Mouse (Mus musculus) embryo, embryonic 9.5 days (tissue): Measurements from ENCODE around the gene Rasal2.

Experiments used
- DNase-seq: peaks from one replicate; pipeline ENCODE4 v3.0.0-alpha.2; 2017; ENCODE audit errors: extremely low spot score

The Rasal2 gene

DNA sequence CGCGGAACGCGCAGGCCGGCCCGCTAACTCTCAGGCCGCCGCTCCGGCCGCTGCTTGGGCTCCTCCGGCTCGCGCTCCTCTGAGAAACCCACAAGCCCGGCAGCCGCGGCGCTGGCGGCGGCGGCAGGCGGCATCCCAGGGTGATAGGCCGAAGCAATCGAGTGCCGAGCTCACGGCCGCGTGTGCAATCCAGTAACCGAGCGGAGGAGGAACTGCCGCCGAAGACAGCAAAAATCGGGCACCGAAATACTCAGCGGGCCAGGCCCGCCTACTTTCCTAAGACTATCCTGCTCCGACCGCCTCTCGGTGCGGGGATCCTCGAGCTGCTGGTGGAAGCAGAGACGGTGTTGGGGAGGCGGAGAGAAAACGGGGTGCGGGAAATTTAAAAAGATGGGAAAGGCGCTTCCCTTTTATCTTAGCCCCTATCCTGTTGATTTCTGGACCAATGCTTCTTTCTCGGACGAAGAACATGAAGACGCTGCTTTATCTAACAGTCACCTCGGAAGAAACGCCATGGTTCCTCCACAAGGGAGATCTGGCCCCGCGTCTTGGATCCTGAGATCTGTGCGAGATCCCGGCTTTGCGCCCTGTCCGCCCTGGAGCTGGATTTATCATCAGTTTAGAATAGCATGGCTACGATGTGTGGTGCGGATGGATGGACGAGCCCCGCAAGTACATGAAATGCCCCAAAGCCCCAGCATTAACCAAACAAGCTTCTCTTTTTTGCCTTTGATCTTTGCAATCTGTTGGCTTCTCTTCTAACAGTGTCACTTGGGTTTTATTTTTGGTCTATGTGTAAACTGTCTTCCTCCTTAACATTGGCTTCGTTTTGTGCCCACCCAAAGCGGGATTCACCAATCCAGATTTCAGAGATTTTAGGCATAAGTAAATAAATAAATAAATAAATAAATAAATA is at the start of gene Rasal2:
TSS of gene Rasal2 (minus strand) at position 142 of the 916 bp plus-strand sequence.
- peak; percentile 93 for DNase-seq

DNA sequence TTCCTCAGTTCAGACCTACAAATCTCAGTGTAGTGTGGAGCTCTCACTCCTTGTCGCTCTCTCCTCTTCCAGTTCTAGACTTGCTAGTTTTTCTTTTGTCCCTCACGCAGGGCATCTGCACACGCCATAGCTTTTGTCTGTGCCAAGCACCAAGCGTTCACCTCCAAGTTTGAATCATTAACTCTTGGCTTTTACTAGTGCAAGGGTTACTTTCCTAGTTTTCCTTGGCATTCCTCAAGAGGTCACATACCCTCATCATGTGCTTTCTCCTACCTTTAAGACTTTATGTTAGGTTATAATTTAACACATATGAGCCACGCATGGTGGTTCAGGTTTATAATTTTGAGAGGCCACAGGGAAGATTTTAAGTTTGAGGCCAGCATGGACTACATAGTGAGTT is 48.9 kb upstream of the Rasal2 start:
- no peak for DNase-seq

DNA sequence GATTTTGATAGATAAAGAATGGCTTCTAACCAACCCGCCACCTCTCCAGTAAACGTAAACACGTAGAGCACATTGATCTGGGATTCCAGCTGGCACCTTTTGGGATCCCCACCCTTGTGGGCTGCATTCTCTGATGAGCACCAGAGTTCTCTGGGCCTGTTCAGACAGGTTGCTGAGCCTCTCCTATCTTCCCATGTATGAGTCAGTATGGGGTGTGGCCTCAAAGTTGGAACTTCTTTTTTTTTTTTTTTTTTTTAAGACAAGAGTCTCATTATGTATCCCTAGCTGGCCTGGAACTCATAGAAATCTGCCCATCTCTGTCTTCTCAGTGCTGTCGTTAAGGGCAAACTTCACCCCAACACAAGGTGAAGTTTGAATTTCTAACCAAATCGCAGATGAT is 47.5 kb upstream of the Rasal2 start:
- no peak for DNase-seq

DNA sequence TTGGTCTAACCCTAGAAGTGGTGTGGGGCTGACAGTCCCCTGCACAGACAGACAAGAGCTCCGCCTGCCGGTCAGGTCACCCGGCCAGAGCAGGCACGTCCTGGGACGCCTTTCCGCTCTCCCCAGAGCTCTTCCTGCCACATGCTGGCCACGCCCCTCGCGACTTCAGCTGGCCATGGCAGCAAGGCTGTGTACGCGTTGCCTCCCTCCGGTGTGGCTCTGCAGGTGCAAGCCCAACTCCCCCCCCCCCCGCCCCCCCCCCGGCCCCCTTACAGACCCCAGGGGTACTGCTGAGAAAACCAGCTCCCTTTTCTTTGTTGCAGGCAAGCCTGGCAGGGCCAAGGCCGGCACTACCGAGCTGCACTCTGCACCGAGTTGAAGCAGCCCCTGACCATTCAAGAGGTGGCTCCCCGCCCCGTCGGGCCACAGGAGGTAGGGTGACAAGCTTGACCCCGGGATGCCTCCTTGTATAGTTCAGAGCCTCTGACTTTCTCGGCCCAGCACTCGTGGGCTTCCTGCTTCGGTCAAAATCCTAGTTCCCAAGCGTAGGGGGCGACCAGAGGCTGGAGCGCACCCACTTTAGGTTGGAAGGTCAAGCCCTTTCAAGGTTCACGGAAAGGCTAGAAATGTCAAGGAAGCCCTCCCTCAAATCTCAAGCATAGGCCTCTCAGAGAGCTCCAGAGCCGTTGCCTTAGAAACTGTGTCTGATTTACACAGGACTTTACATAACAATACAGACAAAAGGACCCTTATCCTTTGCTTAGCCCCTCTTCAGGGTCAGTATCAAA is 46.2 kb upstream of the Rasal2 start, which contains the start of gene Cryzl2:
TSS of gene Cryzl2 (plus strand) at position 157 of the 788 bp plus-strand sequence.
- DNase-seq = peak; percentile 90

DNA sequence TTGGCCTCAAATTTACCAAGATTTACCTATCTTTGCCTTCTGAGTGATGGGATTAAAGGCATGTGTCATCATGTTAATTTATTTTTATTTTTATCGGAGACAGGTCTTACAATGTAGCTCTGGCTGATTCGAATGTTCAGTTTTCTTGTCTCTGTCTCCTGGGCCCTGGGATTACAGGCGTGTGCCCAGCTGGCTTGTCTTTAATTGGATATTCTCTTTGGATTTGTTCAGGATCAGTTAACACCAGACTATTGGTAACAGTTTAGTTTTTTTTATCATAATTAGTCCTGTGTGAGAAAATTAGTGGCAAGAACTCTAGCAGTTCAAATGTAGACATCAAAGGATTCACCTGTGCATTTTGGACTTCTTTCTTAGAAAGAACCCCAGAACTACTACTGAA is 45.4 kb upstream of the Rasal2 start:
- DNase-seq = no peak

DNA sequence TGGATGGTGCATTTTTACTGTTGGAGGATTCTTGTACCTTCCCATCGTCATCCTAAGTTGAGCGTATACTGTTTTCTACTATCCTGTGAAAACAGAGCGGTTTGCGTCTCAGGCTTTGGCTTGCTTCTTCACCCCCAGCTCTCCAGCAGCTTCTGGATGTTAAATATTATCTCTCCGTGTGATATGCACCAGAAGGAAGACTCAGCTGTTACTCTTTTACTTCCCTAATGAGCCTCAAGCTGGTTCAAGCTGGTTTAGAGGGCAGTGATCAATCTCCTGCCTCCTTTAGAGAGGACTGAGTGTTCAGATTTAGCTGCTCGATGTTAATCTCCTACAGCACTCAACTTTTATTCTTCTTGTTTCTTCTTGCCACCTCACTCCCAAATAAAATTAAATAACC is 42.5 kb upstream of the Rasal2 start:
- DNase-seq = no peak

DNA sequence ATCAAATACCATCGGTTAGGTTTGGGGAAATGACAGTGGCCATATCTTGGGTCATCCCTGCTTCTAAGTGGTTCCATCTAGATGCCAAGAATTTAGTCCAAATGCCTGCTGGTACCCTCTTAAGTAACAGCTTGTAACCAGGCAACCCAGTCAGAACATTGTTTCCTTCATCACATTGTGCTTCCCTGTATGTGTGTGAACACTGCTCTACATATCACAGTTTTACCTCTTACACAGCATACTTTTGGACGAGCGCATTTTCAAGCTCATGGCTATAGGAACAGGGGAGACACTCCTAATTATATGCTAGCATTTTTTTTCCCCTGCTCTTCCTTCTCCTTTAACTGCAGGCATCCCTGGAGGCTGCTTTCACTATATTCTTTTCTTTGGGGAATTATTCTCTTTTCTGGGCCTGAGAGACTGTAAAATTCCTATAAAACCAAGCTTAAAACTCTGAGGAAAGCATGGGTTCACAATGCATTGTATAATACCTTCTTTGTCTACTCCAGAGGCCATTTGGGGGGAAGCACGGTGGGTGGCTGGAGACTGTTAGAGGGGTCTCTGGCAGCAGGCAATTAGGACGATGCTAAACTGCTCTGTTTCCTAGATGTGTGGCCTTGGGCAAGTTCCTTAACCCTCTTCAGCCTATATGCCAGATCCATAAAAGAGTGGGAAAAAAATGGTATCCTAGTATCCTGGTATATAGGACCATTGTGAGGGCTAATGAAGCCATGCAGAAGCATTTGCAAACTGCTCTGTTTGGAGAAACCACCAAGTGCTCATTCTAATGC is 40.6 kb upstream of the Rasal2 start:
- DNase-seq = no peak

DNA sequence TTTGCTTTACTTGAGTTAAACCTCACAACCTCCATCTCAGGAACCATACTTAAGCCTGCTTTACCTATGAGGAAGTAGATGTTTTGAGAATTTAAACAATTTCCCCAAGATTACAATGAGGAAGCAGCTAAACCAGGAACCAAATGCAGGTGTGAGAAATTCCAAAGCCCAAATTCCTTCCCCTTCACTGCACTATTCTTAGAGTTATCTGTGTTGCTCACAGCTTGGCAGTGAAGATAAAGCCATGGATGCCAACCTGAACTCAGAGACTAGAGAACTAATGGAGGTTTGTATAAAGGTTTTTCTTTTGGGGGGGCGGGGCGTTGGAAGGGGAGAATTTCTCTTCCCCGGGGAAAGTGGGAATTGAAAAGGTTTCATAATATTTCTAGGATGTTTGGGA is 39.9 kb upstream of the Rasal2 start:
- DNase-seq = no peak

DNA sequence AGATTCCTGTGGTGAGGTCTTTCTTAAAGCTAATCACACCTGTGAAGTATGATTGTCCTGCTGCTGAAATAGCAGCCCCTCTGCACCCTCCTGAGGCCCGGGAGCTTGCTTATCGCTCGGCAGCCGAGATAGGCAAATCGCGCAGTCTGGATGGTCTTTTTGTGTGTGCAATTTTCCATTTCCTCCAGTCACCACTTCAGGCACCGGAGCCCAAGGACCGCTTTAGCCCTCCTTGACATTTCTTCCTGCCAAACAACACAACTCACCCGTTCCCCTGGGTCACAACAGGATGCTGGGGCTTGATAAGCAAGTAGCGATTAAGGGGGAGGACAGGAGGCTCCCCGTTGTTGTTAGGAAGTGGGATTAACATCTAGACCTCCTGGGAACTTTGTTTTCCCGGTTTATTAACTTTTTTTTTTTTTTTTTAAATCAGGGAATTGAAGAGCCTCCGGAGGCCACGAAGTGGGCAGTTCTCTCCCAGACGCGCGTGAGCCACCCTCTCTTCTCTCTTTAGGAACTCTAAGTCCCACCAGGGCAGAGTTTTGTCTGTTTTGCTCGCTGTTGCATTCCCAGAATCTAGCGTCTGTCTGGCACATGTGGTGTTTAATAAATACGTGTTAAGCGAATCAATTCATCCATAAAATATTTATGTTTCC is 37.7 kb upstream of the Rasal2 start:
- DNase-seq = peak; percentile 44

DNA sequence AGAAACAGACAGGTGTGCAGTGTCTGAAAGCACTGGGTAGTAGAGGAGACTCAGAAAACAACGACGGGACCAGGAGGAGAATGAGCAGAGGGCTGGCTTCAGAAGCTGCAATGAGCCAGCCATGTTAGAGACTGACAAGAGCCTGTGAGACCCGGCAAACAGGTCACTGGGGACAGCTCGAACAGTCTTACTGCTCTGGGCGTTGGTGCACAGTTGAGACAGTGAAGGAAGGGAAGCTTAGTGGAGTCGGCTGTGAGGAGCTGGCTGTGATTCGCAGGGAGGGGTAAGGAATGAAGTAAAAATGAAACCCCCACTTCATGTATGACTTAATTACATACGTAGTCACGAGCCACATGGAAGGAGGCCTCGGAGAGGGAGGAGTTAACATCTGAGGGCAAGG is 37.1 kb upstream of the Rasal2 start:
- DNase-seq = peak; percentile 43

DNA sequence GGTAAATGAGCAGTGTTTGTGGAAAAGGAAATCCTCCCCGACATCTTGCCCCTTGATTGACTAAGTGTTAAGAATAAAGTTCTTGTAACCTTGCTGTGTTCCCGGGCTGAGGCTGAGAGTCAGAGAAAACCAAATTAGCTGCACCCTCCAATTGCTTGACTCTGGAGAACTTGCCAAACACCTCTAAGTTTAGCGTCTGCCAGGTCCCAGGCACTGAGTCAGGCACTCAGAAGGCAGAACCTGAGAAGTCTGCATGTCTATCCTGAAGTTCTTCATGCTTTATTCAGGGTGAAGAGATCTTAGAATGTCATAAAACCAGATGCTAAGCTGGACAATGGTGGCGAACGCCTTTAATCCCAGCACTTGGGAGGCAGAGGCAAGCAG is 36.4 kb upstream of the Rasal2 start:
- no peak for DNase-seq

DNA sequence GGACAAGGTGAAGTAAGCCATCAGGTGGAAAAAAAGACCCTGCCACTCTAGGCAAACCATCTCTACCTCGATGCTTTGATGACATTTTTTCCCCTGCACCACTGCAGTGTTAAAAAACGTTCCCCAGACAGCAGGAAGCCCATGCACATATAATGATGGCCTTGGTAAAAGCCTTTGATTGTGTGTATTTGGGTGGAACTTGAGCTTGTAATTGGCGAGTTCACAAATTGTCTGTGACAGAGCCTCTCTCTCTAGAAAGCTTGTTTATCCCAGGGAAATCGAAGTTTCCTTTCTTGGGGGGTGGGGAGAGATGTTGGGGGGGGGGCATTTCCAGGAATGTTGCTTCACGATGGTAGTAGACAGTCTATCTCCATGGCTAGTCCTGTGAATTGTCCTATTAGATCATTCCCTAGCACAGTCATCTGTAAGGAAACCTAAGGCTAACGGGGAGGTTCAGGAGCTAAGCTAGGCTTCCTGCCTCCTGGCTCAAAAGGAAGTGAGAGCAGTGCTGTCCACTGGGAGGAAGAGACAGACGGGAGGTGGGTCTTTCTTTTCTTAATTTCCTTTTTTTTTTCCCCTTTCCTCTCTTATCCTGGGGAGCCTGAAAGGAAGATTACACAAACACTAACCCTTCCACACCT is 35.9 kb upstream of the Rasal2 start:
- DNase-seq = no peak

DNA sequence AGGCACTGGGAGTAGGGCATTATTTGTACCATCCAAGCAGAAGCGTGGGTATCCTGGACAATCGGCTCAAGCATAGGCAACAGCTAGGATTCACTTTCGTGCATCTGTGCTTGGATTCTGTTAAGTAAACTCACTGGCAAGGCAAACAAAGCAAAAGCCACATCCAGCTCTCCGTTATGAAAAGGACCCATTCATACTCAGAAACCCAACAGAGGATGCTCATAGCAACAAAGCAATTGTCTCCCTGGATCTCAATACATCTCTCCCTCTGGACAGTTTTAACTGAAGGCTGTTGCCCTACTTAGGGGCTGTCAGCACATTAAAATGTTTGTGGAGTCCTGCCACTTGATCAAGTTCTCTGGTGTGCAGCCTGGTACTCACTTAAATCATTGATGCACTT is 34.7 kb upstream of the Rasal2 start:
- DNase-seq = no peak

DNA sequence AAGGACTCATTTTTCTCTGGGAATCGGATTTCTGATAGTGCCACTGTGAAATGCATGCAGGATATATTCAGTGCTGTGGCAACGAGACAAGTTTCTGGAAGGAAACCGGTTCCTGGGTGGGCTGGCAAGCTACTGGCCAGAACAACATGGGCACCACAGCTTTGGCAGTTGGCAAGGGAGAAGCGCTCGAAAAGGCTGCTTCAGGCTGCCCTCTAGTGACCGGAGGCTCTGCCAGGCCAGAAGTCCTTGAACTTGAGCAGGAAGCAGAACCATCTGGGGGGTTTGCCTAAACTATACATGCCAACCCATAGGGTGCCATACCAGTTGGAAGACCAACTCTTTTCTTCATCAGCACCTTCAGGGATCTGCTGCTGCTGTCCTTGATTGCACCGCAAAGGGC is 33.9 kb upstream of the Rasal2 start:
- DNase-seq = no peak

DNA sequence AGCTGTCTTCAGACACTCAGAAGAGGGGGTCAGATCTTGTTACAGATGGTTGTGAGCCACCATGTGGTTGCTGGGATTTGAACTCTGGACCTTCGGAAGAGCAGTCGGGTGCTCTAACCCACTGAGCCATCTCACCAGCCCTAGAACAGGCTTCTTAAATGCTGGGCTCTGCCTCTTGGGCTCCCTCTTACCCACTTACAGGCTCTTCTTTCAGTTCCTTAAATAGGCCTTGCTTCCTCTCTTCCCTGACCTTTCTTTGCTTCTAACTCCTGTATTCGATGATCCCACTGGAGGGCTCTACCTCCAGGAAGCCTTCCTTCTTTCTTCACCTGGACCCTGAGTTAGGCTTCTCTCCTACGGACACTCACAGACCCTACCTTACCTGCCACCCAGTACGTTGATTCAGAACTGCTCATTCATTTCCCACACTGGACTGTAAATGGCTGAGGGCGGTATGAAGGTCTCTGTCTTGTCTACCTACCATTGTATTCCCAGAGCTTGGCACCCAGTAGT is 33.1 kb upstream of the Rasal2 start:
- no peak for DNase-seq

DNA sequence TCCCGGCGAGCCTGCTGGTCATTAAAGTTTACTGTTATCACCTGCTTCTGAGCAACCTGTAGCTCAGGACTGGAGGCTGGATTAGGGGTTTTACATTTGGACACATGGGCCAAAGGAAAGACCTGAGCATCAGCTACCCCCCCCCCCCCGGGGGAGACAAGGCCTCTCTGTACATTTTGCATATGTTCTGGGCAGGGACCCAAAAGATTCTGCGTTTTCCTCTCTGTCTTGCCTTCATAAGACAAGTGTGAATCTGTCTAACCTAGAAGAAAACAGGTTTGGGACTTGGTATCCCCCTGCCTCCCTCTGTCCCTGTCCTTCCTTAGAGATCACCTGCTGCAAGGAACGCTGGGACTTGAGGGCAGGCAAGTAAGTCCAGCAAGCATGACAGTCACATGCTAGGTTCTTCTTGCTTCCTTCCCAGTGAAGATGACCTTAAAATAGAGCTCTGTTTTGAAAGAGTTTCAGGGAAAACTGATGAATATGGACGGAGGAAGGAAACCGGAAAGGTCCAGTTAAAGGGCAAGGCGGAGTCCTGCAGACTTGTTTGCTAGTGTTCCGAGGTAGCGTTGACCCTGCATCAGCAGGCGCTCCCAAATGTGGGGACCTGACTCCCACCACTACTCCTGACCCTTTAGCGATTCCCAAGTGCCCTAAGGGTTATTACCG is 32.4 kb upstream of the Rasal2 start:
- no peak for DNase-seq

DNA sequence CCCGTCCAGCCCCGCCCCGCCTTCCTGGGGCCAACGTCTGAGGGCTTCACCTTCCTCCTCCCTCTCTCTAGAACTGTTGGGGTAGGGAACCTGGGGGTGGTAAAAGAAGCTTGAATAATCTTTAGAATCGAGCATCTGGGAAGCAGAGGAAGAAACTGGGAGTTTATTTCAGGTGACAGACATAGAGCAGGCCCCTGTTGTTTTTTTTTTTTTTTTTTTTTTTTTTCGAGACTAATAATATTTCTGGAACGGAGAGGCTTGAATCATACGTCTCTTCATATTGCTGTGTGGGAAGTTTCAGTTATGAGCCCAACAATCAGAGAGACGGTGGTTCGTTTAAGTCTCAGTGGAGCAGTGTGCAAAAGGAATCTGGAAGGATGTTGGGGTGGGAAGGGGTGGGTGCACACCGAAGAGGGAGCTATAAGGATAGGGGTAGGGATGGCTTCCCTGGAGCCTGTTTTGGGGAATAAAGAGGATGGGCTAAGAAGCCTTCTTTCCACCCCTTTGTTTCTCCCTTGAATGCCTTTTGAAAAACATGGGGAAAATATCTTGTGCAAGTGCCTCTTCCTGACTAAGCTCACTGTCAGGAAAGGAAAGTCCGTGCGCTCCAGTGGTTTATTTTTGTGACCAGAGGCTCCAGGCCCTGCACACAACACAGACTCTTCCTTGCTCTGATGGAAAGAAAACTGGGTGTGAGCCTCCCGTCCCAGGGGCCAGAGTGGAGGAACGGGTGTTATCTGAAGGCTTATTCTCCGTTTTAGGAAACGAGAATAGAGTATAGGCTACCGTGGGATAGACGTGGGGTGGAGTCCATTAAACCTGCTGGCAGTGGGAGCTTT is 31.5 kb upstream of the Rasal2 start:
- DNase-seq = no peak

DNA sequence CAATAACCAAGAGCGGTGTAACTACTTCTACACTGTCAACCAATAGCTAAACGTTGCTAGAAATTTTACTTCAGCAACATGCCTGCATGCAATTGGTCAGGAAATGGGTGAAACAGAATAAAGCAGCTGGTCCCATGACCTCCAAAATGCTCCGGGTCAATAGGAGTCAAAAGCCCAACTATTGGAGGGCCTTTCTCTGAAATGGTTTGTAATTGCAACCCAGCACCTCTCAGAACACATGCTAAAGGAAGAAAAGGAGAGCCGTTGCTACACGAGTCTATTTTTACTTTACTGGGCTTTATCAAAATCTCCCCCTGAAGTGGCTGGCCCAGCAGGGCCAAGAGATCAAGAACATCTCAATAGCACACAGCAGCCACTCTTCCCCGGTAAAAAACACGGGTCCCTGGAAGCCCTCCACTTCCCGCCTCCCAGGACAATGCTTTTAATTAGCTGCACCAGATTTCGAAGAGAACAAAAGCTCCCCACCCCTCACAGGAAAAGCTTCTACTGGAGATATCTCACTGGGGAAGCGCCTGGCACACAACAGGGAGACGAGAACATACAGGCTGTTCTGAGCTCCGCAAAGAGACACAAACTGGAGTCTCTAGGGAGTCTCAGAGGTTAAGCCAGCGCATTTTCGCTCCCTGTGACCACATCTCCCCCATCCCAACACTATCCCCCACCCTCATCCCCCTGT is 30.8 kb upstream of the Rasal2 start:
- peak; percentile 62 for DNase-seq
